Mouse (Mus musculus): ENCODE data around the gene Rpap2. TPM values are rescaled to one million over a fixed set of nuclear protein-coding genes. Genes with fewer than 3 reads are reported as not detected.

Rpap2 gene
- total RNA-seq (2021), result 10 to 100 TPM; 18.9 to 21.8 TPM

- DNase-seq (ENCODE audit: extremely low spot score in 1 of 2, low spot score in 2 of 2), result peak; percentile 73 to 89
- intact Hi-C loops (cut with DNase I), result no loop called here
Measured at GRCm38 (mm10) chr5:107597301-107598077, at the start of gene Rpap2, which contains the start of gene Glmn. Gene Rpap2 (plus strand): TSS chr5:107597373. Gene Glmn (minus strand): TSS chr5:107597888.

GRCm38 (mm10) chr5:107547955-107548354 is 49.2 kb upstream of the Rpap2 start:
- no peak for DNase-seq (ENCODE audit: extremely low spot score in 1 of 2, low spot score in 2 of 2)
- intact Hi-C loops (cut with DNase I), result loop anchor here (2.0 kb wide), 1 partner anchor 35 kb away; no protein-coding TSS in a partner anchor

- intact Hi-C loops (cut with DNase I), result no loop called here
Measured at GRCm38 (mm10) chr5:107548444-107548843, 48.7 kb upstream of the Rpap2 start.

GRCm38 (mm10) chr5:107554336-107554735 is 42.8 kb upstream of the Rpap2 start:
- no peak for DNase-seq (ENCODE audit: extremely low spot score in 1 of 2, low spot score in 2 of 2)
- intact Hi-C loops (cut with DNase I), result no loop called here

More at GRCm38 (mm10) chr5:107548444-107548843, 48.7 kb upstream of the Rpap2 start:
- DNase-seq (ENCODE audit: extremely low spot score in 1 of 2, low spot score in 2 of 2), result no peak

- no peak for DNase-seq (ENCODE audit: extremely low spot score in 1 of 2, low spot score in 2 of 2)
- intact Hi-C loops (cut with DNase I), result no loop called here
Measured at GRCm38 (mm10) chr5:107556969-107557368, 40.2 kb upstream of the Rpap2 start.

GRCm38 (mm10) chr5:107569148-107569547 is 28.0 kb upstream of the Rpap2 start:
- intact Hi-C loops (cut with DNase I), result no loop called here
- DNase-seq (ENCODE audit: extremely low spot score in 1 of 2, low spot score in 2 of 2), result peak in 1 of 2 experiments; percentile 3

GRCm38 (mm10) chr5:107598380-107598779 is 1.2 kb downstream of the Rpap2 start:
- DNase-seq (ENCODE audit: extremely low spot score in 1 of 2, low spot score in 2 of 2), result no peak
- intact Hi-C loops (cut with DNase I), result no loop called here

- peak; percentile 40 to 65 for DNase-seq (ENCODE audit: extremely low spot score in 1 of 2, low spot score in 2 of 2)
- intact Hi-C loops (cut with DNase I), result loop anchor here (5.0 to 10.0 kb wide), 2 partner anchors 174 to 291 kb away; partner anchors contain the start of gene Rpl5
Measured at GRCm38 (mm10) chr5:107611224-107611623, 14.1 kb downstream of the Rpap2 start.

- intact Hi-C loops (cut with DNase I), result loop anchor here (10.0 kb wide), 1 partner anchor 167 kb away; no protein-coding TSS in a partner anchor
- no peak for DNase-seq (ENCODE audit: extremely low spot score in 1 of 2, low spot score in 2 of 2)
Measured at GRCm38 (mm10) chr5:107617986-107618385, 20.8 kb downstream of the Rpap2 start.

GRCm38 (mm10) chr5:107621327-107621726 is 24.2 kb downstream of the Rpap2 start:
- no peak for DNase-seq (ENCODE audit: extremely low spot score in 1 of 2, low spot score in 2 of 2)
- intact Hi-C loops (cut with DNase I), result no loop called here

GRCm38 (mm10) chr5:107633651-107634050 is 36.5 kb downstream of the Rpap2 start:
- DNase-seq (ENCODE audit: extremely low spot score in 1 of 2, low spot score in 2 of 2), result no peak
- intact Hi-C loops (cut with DNase I), result no loop called here

- no peak for DNase-seq (ENCODE audit: extremely low spot score in 1 of 2, low spot score in 2 of 2)
- intact Hi-C loops (cut with DNase I), result no loop called here
Measured at GRCm38 (mm10) chr5:107637106-107637505, 39.9 kb downstream of the Rpap2 start.

- no peak for DNase-seq (ENCODE audit: extremely low spot score in 1 of 2, low spot score in 2 of 2)
- intact Hi-C loops (cut with DNase I), result no loop called here
Measured at GRCm38 (mm10) chr5:107638366-107638765, 41.2 kb downstream of the Rpap2 start.

GRCm38 (mm10) chr5:107644595-107644994 is 47.4 kb downstream of the Rpap2 start:
- DNase-seq (ENCODE audit: extremely low spot score in 1 of 2, low spot score in 2 of 2), result no peak

GRCm38 (mm10) chr5:107645935-107646334 is 48.8 kb downstream of the Rpap2 start:
- intact Hi-C loops (cut with DNase I), result no loop called here
- DNase-seq (ENCODE audit: extremely low spot score in 1 of 2, low spot score in 2 of 2), result no peak

More at GRCm38 (mm10) chr5:107644595-107644994, 47.4 kb downstream of the Rpap2 start:
- intact Hi-C loops (cut with DNase I), result no loop called here

GRCm38 (mm10) chr5:107647580-107647979 is 50.4 kb downstream of the Rpap2 start:
- intact Hi-C loops (cut with DNase I), result no loop called here
- DNase-seq (ENCODE audit: extremely low spot score in 1 of 2, low spot score in 2 of 2), result no peak

GRCm38 (mm10) chr5:107648552-107649125 is 51.5 kb downstream of the Rpap2 start:
- intact Hi-C loops (cut with DNase I), result no loop called here
- DNase-seq (ENCODE audit: extremely low spot score in 1 of 2, low spot score in 2 of 2), result no peak

GRCm38 (mm10) chr5:107649680-107650079 is 52.5 kb downstream of the Rpap2 start:
- intact Hi-C loops (cut with DNase I), result no loop called here

GRCm38 (mm10) chr5:107650427-107650826 is 53.3 kb downstream of the Rpap2 start:
- intact Hi-C loops (cut with DNase I), result no loop called here
- DNase-seq (ENCODE audit: extremely low spot score in 1 of 2, low spot score in 2 of 2), result no peak

More at GRCm38 (mm10) chr5:107649680-107650079, 52.5 kb downstream of the Rpap2 start:
- DNase-seq (ENCODE audit: extremely low spot score in 1 of 2, low spot score in 2 of 2), result no peak

Data from left cerebral cortex, postnatal 10 days (tissue).